Mouse (Mus musculus) ZHBTc4 (cell line): ENCODE data around the gene H1foo.

Experiments used
- DNase-seq: peaks from one replicate; pipeline ENCODE4 v3.0.0-alpha.2; 2011; ENCODE audit warnings: low read depth, low spot score

H1foo gene

GRCm38 (mm10) chr6:115985622-115986021 is 40.9 kb downstream of the H1foo start:
- DNase-seq, result no peak

GRCm38 (mm10) chr6:115986472-115987095 is 41.8 kb downstream of the H1foo start:
- no peak for DNase-seq

- no peak for DNase-seq
Observed at GRCm38 (mm10) chr6:115987096-115987747, 42.5 kb downstream of the H1foo start.

- no peak for DNase-seq
Observed at GRCm38 (mm10) chr6:115989032-115989431, 44.3 kb downstream of the H1foo start.

- DNase-seq, result no peak
Observed at GRCm38 (mm10) chr6:115989607-115990006, 44.9 kb downstream of the H1foo start.

GRCm38 (mm10) chr6:115990056-115990455 is 45.3 kb downstream of the H1foo start:
- no peak for DNase-seq

- no peak for DNase-seq
Observed at GRCm38 (mm10) chr6:115990479-115990878, 45.7 kb downstream of the H1foo start.

- DNase-seq, result no peak
Observed at GRCm38 (mm10) chr6:115991108-115991880, 46.6 kb downstream of the H1foo start.

GRCm38 (mm10) chr6:115991881-115992620 is 47.3 kb downstream of the H1foo start:
- no peak for DNase-seq

- DNase-seq, result no peak
Observed at GRCm38 (mm10) chr6:115992981-115993380, 48.2 kb downstream of the H1foo start.

GRCm38 (mm10) chr6:115993463-115994145 is 48.9 kb downstream of the H1foo start:
- DNase-seq, result peak; percentile 72

GRCm38 (mm10) chr6:115994146-115994876 is 49.6 kb downstream of the H1foo start:
- DNase-seq, result peak; percentile 53

GRCm38 (mm10) chr6:115994877-115995520 is 50.3 kb downstream of the H1foo start, which contains the start of gene Plxnd1:
Gene Plxnd1 (minus strand): TSS chr6:115995005.
- DNase-seq, result peak; percentile 85

- no peak for DNase-seq
Observed at GRCm38 (mm10) chr6:115995531-115995941, 50.8 kb downstream of the H1foo start.

- DNase-seq, result no peak
Observed at GRCm38 (mm10) chr6:115996171-115996851, 51.6 kb downstream of the H1foo start.

- no peak for DNase-seq
Observed at GRCm38 (mm10) chr6:115997726-115998311, 53.1 kb downstream of the H1foo start.

GRCm38 (mm10) chr6:115998758-115999157 is 54.0 kb downstream of the H1foo start:
- no peak for DNase-seq

GRCm38 (mm10) chr6:115999227-115999626 is 54.5 kb downstream of the H1foo start:
- peak; percentile 62 for DNase-seq
